Mouse (Mus musculus) kidney, adult 2 months (tissue): ENCODE results near the gene Fam126b.

Source experiments
- CTCF ChIP-seq: fragments of 200-500 bp; conservative IDR thresholded peaks from 2 replicates; pipeline ENCODE4 v1.5.1; 2011; ENCODE audit warnings: low read depth, mild to moderate bottlenecking, control low read depth, low read length, moderate library complexity, mixed read lengths; ENCODE audit not compliant: insufficient read depth, insufficient read length
- POLR2A ChIP-seq: fragments of 200-500 bp; IDR thresholded peaks from one replicate; pipeline ENCODE4 v1.6.1; 2011; ENCODE audit warnings: low read depth, low read length, control low read depth

GRCm38 (mm10) chr1:58610166-58610565 lies 24.0 kb upstream of the Fam126b start:
- TF ChIP-seq CTCF (no peak), POLR2A (no peak)
